Mouse (Mus musculus) right cerebral cortex, adult 2 months (tissue): Measurements from ENCODE around the gene Olfr1317.

ENCODE experiments used
- DNase-seq, 2 experiments: peaks; one replicate each; pipeline ENCODE4 v3.0.0; 2021 to 2022; ENCODE audit warnings: low spot score in 2 of 2

Gene Olfr1317

GRCm38 (mm10) chr2:112140029-112140428 is at the start of gene Olfr1317:
TSS of gene Olfr1317 (plus strand) at chr2:112140329.
- DNase-seq, result no peak

- no peak for DNase-seq
Measured at GRCm38 (mm10) chr2:112096681-112097080, 43.4 kb upstream of the Olfr1317 start, which contains the start of gene Olfr1314. TSS of gene Olfr1314 (minus strand) at chr2:112096781.

GRCm38 (mm10) chr2:112115340-112115739 is 24.8 kb upstream of the Olfr1317 start, which contains the start of gene Olfr1315-ps1:
TSS of gene Olfr1315-ps1 (minus strand) at chr2:112115440.
- no peak for DNase-seq

GRCm38 (mm10) chr2:112134877-112135276 is 5.3 kb upstream of the Olfr1317 start, which contains the start of gene Olfr1316:
TSS of gene Olfr1316 (minus strand) at chr2:112134977.
- no peak for DNase-seq

- DNase-seq, result no peak
Measured at GRCm38 (mm10) chr2:112153898-112154297, 13.8 kb downstream of the Olfr1317 start, which contains the start of gene Olfr1318. TSS of gene Olfr1318 (plus strand) at chr2:112154198.
